Mouse (Mus musculus) kidney, embryonic 14.5 days (tissue): ENCODE measurements at regions not wholly inside any gene's neighbourhood (a gene's known extent, or its start where the extent isn't known, plus 50 kb on each side); places are given as distances from the start of the nearest gene placed in this dataset.

ENCODE experiments used
- ATAC-seq: fragments of 200-750 bp; cut with Nextera tagmentation; 2 replicates; pipeline ENCODE4 v1.8.0; 2017; ENCODE audit warnings: moderate number of reproducible peaks, mild to moderate bottlenecking, moderate TSS enrichment, moderate library complexity; ENCODE audit not compliant: low FRiP score, low TSS enrichment
- H3K27ac ChIP-seq: fragments of 300-500 bp; sonication (generic); 2 replicates; pipeline ENCODE4 v1.5.1; 2014; ENCODE audit warnings: low read depth, mild to moderate bottlenecking, low read length, moderate library complexity, mixed read lengths
- H3K27me3 ChIP-seq: fragments of 300-500 bp; sonication (generic); 2 replicates; pipeline ENCODE4 v1.6.1; 2014; ENCODE audit warnings: mild to moderate bottlenecking, low read length; ENCODE audit not compliant: control insufficient read depth, insufficient read depth
- H3K36me3 ChIP-seq: fragments of 300-500 bp; sonication (generic); 2 replicates; pipeline ENCODE4 v1.6.1; 2014; ENCODE audit warnings: low read length, mixed read lengths; ENCODE audit not compliant: control insufficient read depth, insufficient read depth
- H3K4me1 ChIP-seq: fragments of 300-500 bp; sonication (generic); 2 replicates; pipeline ENCODE4 v1.6.1; 2014; ENCODE audit warnings: low read length, mixed read lengths; ENCODE audit not compliant: control insufficient read depth, insufficient read depth
- H3K4me2 ChIP-seq: fragments of 300-500 bp; sonication (generic); replicated peaks from 2 replicates; pipeline ENCODE4 v1.6.1; 2014; ENCODE audit warnings: low read depth, mild to moderate bottlenecking, low read length
- H3K4me3 ChIP-seq: fragments of 300-500 bp; sonication (generic); 2 replicates; pipeline ENCODE4 v1.5.1; 2014; ENCODE audit warnings: mild to moderate bottlenecking, low read length
- H3K9ac ChIP-seq: fragments of 300-500 bp; sonication (generic); 2 replicates; pipeline ENCODE4 v1.6.1; 2014; ENCODE audit warnings: low read depth, mild to moderate bottlenecking, low read length, moderate library complexity
- H3K9me3 ChIP-seq: fragments of 300-500 bp; sonication (generic); 2 replicates; pipeline ENCODE4 v1.6.1; 2016; ENCODE audit warnings: low read length; ENCODE audit not compliant: control insufficient read depth
- WGBS: fragments of 180-500 bp; shearing (Covaris S2); extraction: QIAGEN DNeasy Blood & Tissue Kit; methylation state at CpG from one replicate; pipeline ENCODE4 v1.1.7; 2014; 5-methylcytosine and 5-hydroxymethylcytosine counted together

- H3K4me3 ChIP-seq = no peak overlapping the region
- no peak for ATAC-seq
- H3K27ac ChIP-seq = no peak overlapping the region
- H3K36me3 ChIP-seq = no peaks in the 10 kb centered on the region
- no peaks in the 10 kb centered on the region for H3K27me3 ChIP-seq
- peaks cover 5% of the 10 kb centered on the region; the same call in 1 of the 2 replicates for H3K4me1 ChIP-seq
- no peak overlapping the region for H3K9ac ChIP-seq
- 82% methylated on average over 5 of the region's 5 CpGs for WGBS
- H3K4me2 ChIP-seq = no peak overlapping the region
- no peaks in the 10 kb centered on the region for H3K9me3 ChIP-seq
These were observed 1126.5 kb downstream of the Slc22a22 start for GRCm38 (mm10) chr15:56350903-56351302.

GRCm38 (mm10) chr15:56346111-56346510, 1131.3 kb downstream of the Slc22a22 start:
- H3K27ac ChIP-seq = no peak overlapping the region
- H3K4me1 ChIP-seq = peaks cover 15% of the 10 kb centered on the region; the same call in 1 of the 2 replicates
- H3K36me3 ChIP-seq = no peaks in the 10 kb centered on the region
- no peak for ATAC-seq
- H3K4me3 ChIP-seq = no peak overlapping the region
- no peaks in the 10 kb centered on the region for H3K27me3 ChIP-seq
- no peak overlapping the region for H3K9ac ChIP-seq
- 55% methylated on average over 2 of the region's 2 CpGs for WGBS
- H3K9me3 ChIP-seq = no peaks in the 10 kb centered on the region
- no peak overlapping the region for H3K4me2 ChIP-seq

GRCm38 (mm10) chr15:56344973-56345372, 1132.5 kb downstream of the Slc22a22 start:
- Histone ChIP-seq H3K27ac (peak overlapping the region; percentile 32; the same call in 1 of the 2 replicates), H3K9ac (no peak overlapping the region), H3K27me3 (no peaks in the 10 kb centered on the region), H3K36me3 (no peaks in the 10 kb centered on the region), H3K4me2 (no peak overlapping the region), H3K4me1 (peaks cover 15% of the 10 kb centered on the region; the same call in 1 of the 2 replicates), H3K4me3 (no peak overlapping the region), H3K9me3 (no peaks in the 10 kb centered on the region)
- WGBS = 37% methylated on average over 2 of the region's 2 CpGs
- ATAC-seq = peak; percentile 34; the same call in 1 of the 2 replicates

GRCm38 (mm10) chr15:56344304-56344932, 1133.0 kb downstream of the Slc22a22 start:
- Histone ChIP-seq H3K36me3 (no peaks in the 10 kb centered on the region), H3K9ac (no peak overlapping the region), H3K27me3 (no peaks in the 10 kb centered on the region), H3K9me3 (no peaks in the 10 kb centered on the region), H3K4me3 (no peak overlapping the region), H3K4me1 (peaks cover 15% of the 10 kb centered on the region; the same call in 1 of the 2 replicates), H3K27ac (no peak overlapping the region; the same call in 1 of the 2 replicates), H3K4me2 (no peak overlapping the region)
- ATAC-seq = peak; percentile 90
- 18% methylated on average over 4 of the region's 4 CpGs for WGBS

- no peak for ATAC-seq
- 15% methylated on average over 5 of the region's 5 CpGs for WGBS
- H3K27ac ChIP-seq = no peak overlapping the region
- H3K4me2 ChIP-seq = no peak overlapping the region
- no peak overlapping the region for H3K9ac ChIP-seq
- no peaks in the 10 kb centered on the region for H3K27me3 ChIP-seq
- no peak overlapping the region for H3K4me3 ChIP-seq
- no peaks in the 10 kb centered on the region for H3K9me3 ChIP-seq
- H3K4me1 ChIP-seq = no peaks in the 10 kb centered on the region
- no peaks in the 10 kb centered on the region for H3K36me3 ChIP-seq
These were observed 1139.5 kb downstream of the Slc22a22 start for GRCm38 (mm10) chr15:56337879-56338278.

GRCm38 (mm10) chr15:56336449-56336848, 1141.0 kb downstream of the Slc22a22 start:
- Histone ChIP-seq H3K27ac (no peak overlapping the region), H3K4me3 (no peak overlapping the region), H3K9ac (no peak overlapping the region), H3K36me3 (no peaks in the 10 kb centered on the region), H3K27me3 (no peaks in the 10 kb centered on the region), H3K9me3 (no peaks in the 10 kb centered on the region), H3K4me1 (no peaks in the 10 kb centered on the region), H3K4me2 (no peak overlapping the region)
- ATAC-seq = peak; percentile 55; the same call in 1 of the 2 replicates
- 33% methylated on average over 5 of the region's 5 CpGs for whole genome bisulfite sequencing

GRCm38 (mm10) chr15:56335011-56335410, 1142.4 kb downstream of the Slc22a22 start:
- H3K9ac ChIP-seq = no peak overlapping the region
- H3K27ac ChIP-seq = no peak overlapping the region
- H3K4me2 ChIP-seq = no peak overlapping the region
- WGBS = 65% methylated on average over 2 of the region's 2 CpGs
- no peaks in the 10 kb centered on the region for H3K27me3 ChIP-seq
- no peak for ATAC-seq
- H3K36me3 ChIP-seq = no peaks in the 10 kb centered on the region
- H3K4me1 ChIP-seq = no peaks in the 10 kb centered on the region
- H3K9me3 ChIP-seq = no peaks in the 10 kb centered on the region
- no peak overlapping the region for H3K4me3 ChIP-seq

GRCm38 (mm10) chr15:56320501-56320900, 1156.9 kb downstream of the Slc22a22 start:
- no peak overlapping the region for H3K27ac ChIP-seq
- no peaks in the 10 kb centered on the region for H3K27me3 ChIP-seq
- no peaks in the 10 kb centered on the region for H3K4me1 ChIP-seq
- 0 out of 2 replicates have a peak, but pooled peaks cover 2% of the 10 kb centered on the region for H3K9me3 ChIP-seq
- H3K4me3 ChIP-seq = no peak overlapping the region
- no peak overlapping the region for H3K4me2 ChIP-seq
- ATAC-seq = no peak
- H3K36me3 ChIP-seq = no peaks in the 10 kb centered on the region
- no peak overlapping the region for H3K9ac ChIP-seq

GRCm38 (mm10) chr15:56294910-56295438, 1182.5 kb downstream of the Slc22a22 start:
- no peak for ATAC-seq
- H3K4me1 ChIP-seq = no peaks in the 10 kb centered on the region
- H3K9ac ChIP-seq = no peak overlapping the region
- no peaks in the 10 kb centered on the region for H3K27me3 ChIP-seq
- 78% methylated on average over 3 of the region's 3 CpGs for WGBS
- H3K9me3 ChIP-seq = no peaks in the 10 kb centered on the region
- no peak overlapping the region for H3K4me3 ChIP-seq
- H3K36me3 ChIP-seq = no peaks in the 10 kb centered on the region
- no peak overlapping the region for H3K27ac ChIP-seq
- no peak overlapping the region for H3K4me2 ChIP-seq
